Mouse (Mus musculus) C2C12 (cell line): ENCODE data around the gene Slc25a4. TPM values are rescaled to one million over a fixed set of nuclear protein-coding genes. Genes with fewer than 3 reads are reported as not detected.

Source experiments
- H3K27me3 ChIP-seq: one replicate; pipeline ENCODE4 v1.6.1; 2011; ENCODE audit not compliant: control insufficient read depth, insufficient read depth, insufficient read length
- H3K36me3 ChIP-seq: one replicate; pipeline ENCODE4 v1.6.1; 2011; ENCODE audit not compliant: control insufficient read depth, insufficient read depth
- H3K4me3 ChIP-seq: one replicate; pipeline ENCODE4 v1.5.1; 2011; ENCODE audit warnings: mild to moderate bottlenecking, control low read depth; ENCODE audit not compliant: poor library complexity, insufficient read depth, severe bottlenecking
- H3K79me2 ChIP-seq: one replicate; pipeline ENCODE4 v1.6.1; 2011; ENCODE audit not compliant: control insufficient read depth, insufficient read depth
- H3K79me3 ChIP-seq: one replicate; pipeline ENCODE4 v1.6.1; 2011; ENCODE audit warnings: low read depth, control low read depth
- H3ac ChIP-seq: one replicate; pipeline ENCODE3; 2011; ENCODE audit warnings: low read depth; ENCODE audit not compliant: control insufficient read depth, insufficient read length
- CEBPB ChIP-seq: IDR thresholded peaks from one replicate; pipeline ENCODE4 v1.6.1; 2011; ENCODE audit warnings: low read depth, mild to moderate bottlenecking, control low read depth, moderate library complexity
- CTCF ChIP-seq: IDR thresholded peaks from one replicate; pipeline ENCODE4 v1.5.1; 2011; ENCODE audit not compliant: control insufficient read depth, insufficient read depth, insufficient read length
- FOSL1 ChIP-seq: IDR thresholded peaks from one replicate; pipeline ENCODE4 v1.8.0; 2011; ENCODE audit warnings: mild to moderate bottlenecking, low read length; ENCODE audit not compliant: poor library complexity, insufficient read depth, severe bottlenecking
- MAX ChIP-seq: IDR thresholded peaks from one replicate; pipeline ENCODE4 v1.6.1; 2011; ENCODE audit warnings: mild to moderate bottlenecking, control low read depth
- MYOD1 ChIP-seq: IDR thresholded peaks from one replicate; pipeline ENCODE4 v1.6.1; 2011; ENCODE audit warnings: low read depth; ENCODE audit not compliant: control insufficient read depth, insufficient read length
- MYOG ChIP-seq: IDR thresholded peaks from one replicate; pipeline ENCODE4 v1.6.1; 2011; ENCODE audit not compliant: control insufficient read depth, insufficient read length; ENCODE audit errors: extremely low read depth
- USF1 ChIP-seq: IDR thresholded peaks from one replicate; pipeline ENCODE4 v1.6.1; 2011; ENCODE audit warnings: low read depth, mild to moderate bottlenecking, control low read depth, moderate library complexity
- microRNA-seq: library from miRNA; unstranded; fragments of <30 nt; microRNA quantifications from one replicate; pipeline ENCODE4, GENCODE M21; 2019; ENCODE audit warnings: borderline microRNAs expressed
- polyA plus RNA-seq: library from polyadenylated mRNA; unstranded; fragments of >200 nt; fragmentation: generic; extraction: Trizol; gene quantifications from one replicate; pipeline ENCODE4 v1.2.1, GENCODE M21; 2012; ENCODE audit warnings: missing spikeins

The Slc25a4 gene
- polyA plus RNA-seq, 1 experiment = 487 TPM

DNA sequence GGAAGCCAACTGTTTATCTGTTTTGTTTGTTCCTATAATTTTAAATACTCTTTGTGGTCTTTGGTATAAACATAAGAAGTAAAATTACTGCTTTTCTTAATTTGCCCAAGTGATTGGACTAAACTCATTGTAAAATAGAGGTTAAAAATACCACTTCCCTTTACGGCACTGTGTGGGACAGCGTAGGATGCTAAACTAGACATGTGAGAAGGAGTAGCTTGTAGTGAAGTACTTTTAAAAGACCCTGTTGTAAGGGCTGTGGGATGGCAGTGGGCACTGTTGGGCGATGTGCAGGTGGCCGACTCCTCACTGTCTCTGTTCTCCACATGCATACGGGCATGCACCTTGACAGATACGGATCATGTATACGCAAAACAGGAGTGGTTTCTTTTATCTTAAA, 30.9 kb downstream of the Slc25a4 start:
- TF ChIP-seq CTCF = no peak
- TF ChIP-seq MYOG = no peak
- TF ChIP-seq MYOD1 = no peak
- no peak for TF ChIP-seq FOSL1
- H3K79me2 ChIP-seq = no peaks in the 10 kb centered on the region
- H3K79me3 ChIP-seq = no peaks in the 10 kb centered on the region

GRCm38 (mm10) chr8:46173651-46174050, 37.4 kb downstream of the Slc25a4 start:
- H3K79me2 ChIP-seq = no peaks in the 10 kb centered on the region
- H3K27me3 ChIP-seq = no peaks in the 10 kb centered on the region
- H3K4me3 ChIP-seq = no peak overlapping the region
- peaks cover 27% of the 10 kb centered on the region for H3K36me3 ChIP-seq
- TF ChIP-seq USF1 (no peak), CEBPB (no peak), MYOG (no peak), FOSL1 (no peak), MAX (no peak), MYOD1 (no peak), CTCF (no peak)
- no peak overlapping the region for H3ac ChIP-seq
- H3K79me3 ChIP-seq = no peaks in the 10 kb centered on the region

More for the DNA sequence above, 30.9 kb downstream of the Slc25a4 start:
- Histone ChIP-seq H3K36me3 (no peaks in the 10 kb centered on the region), H3K27me3 (no peaks in the 10 kb centered on the region), H3ac (no peak overlapping the region), H3K4me3 (no peak overlapping the region)

GRCm38 (mm10) chr8:46163870-46164190, 47.3 kb downstream of the Slc25a4 start:
- H3K79me3 ChIP-seq = peaks cover 5% of the 10 kb centered on the region
- no peaks in the 10 kb centered on the region for H3K36me3 ChIP-seq
- no peaks in the 10 kb centered on the region for H3K27me3 ChIP-seq
- H3K79me2 ChIP-seq = peaks cover 22% of the 10 kb centered on the region
- TF ChIP-seq CTCF = no peak
- TF ChIP-seq MYOD1 = no peak
- no peak for TF ChIP-seq MYOG
- peak overlapping the region; percentile 93 for H3ac ChIP-seq
- H3K4me3 ChIP-seq = peak overlapping the region; percentile 80

DNA sequence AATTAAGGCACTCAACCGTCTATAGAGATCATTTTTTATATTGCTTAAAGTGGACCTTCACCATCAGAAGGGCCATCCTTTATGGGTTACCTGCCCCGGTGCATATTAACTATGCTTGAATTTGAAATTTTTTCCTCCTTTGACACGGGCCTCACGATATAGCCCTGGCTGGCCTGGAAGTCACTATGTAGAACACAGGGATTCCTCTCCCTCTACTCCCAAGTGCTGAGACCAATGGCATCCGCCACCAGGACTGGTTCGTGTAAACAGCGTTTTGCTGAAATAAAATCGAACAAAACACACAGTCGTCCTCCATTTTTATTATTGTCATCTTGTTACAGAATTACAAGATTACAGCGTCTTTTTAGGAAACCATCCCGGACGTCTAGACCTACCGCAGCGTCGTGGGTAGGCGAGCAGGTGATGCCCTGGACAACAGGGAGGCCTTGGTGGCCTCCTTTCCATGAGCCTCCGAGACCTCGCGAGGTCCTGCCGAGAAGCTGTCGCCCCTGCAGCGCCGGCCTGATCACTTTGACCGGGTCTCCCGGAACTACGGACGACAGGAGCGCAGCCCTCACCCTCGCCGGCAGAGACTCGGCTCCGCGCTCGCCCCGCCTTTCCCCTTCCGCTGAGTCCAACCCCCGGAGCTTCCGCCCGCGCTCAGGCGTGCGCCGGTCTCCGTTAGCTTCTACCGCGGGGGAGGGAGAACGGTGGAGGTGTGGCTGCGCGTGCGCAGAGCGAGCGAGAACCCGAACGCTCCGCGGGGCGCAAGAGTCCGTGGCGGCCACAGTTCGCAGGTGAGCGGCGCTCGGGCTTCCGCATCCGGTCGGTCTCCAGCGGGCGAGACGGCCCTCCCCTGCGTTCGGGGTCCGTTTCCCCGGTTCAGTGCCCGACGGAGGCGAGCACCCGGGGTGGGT, 47.9 kb downstream of the Slc25a4 start:
- peak overlapping the region; percentile 95 for H3ac ChIP-seq
- peak overlapping the region; percentile 80 for H3K4me3 ChIP-seq
- no peak for TF ChIP-seq CTCF
- TF ChIP-seq MAX = peak; percentile 69
- peaks cover 5% of the 10 kb centered on the region for H3K79me3 ChIP-seq
- H3K27me3 ChIP-seq = no peaks in the 10 kb centered on the region
- H3K79me2 ChIP-seq = peaks cover 22% of the 10 kb centered on the region
- H3K36me3 ChIP-seq = no peaks in the 10 kb centered on the region

Small RNAs within 50 kb of the gene (microRNA-seq; reads per million reads assigned to microRNA genes)
- gene Gm23812 = not detected

Other genes with a start within 250 kb of the Slc25a4 start
- 0.08 TPM for gene 1700029J07Rik, start 236.0 kb downstream of the Slc25a4 start, polyA plus RNA-seq
- gene Ufsp2, start 235.8 kb downstream of the Slc25a4 start, polyA plus RNA-seq = 19.1 TPM
- 0.04 TPM for gene Lrp2bp, start 212.0 kb downstream of the Slc25a4 start, polyA plus RNA-seq
- 2.8 TPM for gene Ankrd37, start 205.6 kb downstream of the Slc25a4 start, polyA plus RNA-seq
- gene Cfap97, start 59.5 kb downstream of the Slc25a4 start, polyA plus RNA-seq = 2.4 TPM
- gene Snx25, start 59.1 kb downstream of the Slc25a4 start, polyA plus RNA-seq = 11.3 TPM
- not detected for gene Helt, start 83.4 kb upstream of the Slc25a4 start, polyA plus RNA-seq